24 mouse cellular contexts compared by ENCODE assay signal in the genomic region with DNA sequence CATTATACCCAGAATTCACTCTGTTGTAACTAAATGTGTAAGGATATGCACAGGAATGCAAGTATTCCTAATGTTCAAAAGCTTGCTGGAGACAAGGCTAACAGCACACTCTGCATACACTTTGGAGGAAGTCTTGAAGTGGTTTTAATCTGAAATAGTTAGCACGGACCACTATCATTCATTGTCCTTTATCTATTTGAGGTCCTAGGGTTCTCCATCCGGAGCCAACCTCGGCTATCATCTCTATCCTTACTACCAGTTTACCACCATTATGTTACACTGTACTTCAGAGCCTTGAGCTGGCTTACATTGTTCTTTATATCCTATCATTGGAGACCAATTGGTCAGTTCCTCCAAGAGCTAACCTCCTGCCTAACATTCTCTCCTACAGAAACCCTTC. TPM values are rescaled to one million over a fixed set of nuclear protein-coding genes. Genes with fewer than 3 reads are reported as not detected.
DNase-seq lines count a peak whose midpoint lies in the region; ATAC-seq and TF ChIP-seq lines count a peak whose summit lies in the region.
"Had no signal": no experiment of that assay in that cellular context is flagged by ENCODE, and none has a peak within 500 bp of the region (broad histone marks: within the 10 kb centered on the region; RNA-seq: fewer than 3 reads in every experiment).

No protein-coding gene starts in this region.

- TF ChIP-seq RAD21 in MEL (IDR thresholded peaks at IDR 0.05; ENCODE audit: low read depth, low read length), result no peak

- H3K4me1 ChIP-seq in liver, embryonic 13.5 days (replicated peaks), result peaks cover 62% of the 10 kb centered on the region
- peaks cover 17 to 29% of the 10 kb centered on the region in 2 experiments for H3K4me1 ChIP-seq in MEL (ENCODE audit: control insufficient read depth in 1 of 2, insufficient read depth in 2 of 2, low read length in 2 of 2)
- peaks cover 12% of the 10 kb centered on the region; the same call in 1 of the 2 replicates for H3K4me1 ChIP-seq in small intestine, adult 2 months (ENCODE audit: control insufficient read depth, insufficient read depth, insufficient read length, low read length)
- H3K4me1 ChIP-seq: embryonic facial prominence, embryonic 13.5 days; embryonic facial prominence, embryonic 15.5 days; forebrain, embryonic 10.5 days; forebrain, embryonic 12.5 days had no signal

- TF ChIP-seq POLR2A in MEL (IDR thresholded peaks at IDR 0.05; ENCODE audit: control insufficient read depth in 1 of 2, insufficient read depth in 1 of 2, low read depth in 1 of 2, low read length in 2 of 2, poor library complexity in 1 of 2), result no peak
- no peak for TF ChIP-seq POLR2A in small intestine, adult 2 months (IDR thresholded peaks at IDR 0.05; ENCODE audit: low read depth, low read length)

- no peaks in the 10 kb centered on the region for H3K27me3 ChIP-seq in liver, embryonic 13.5 days
- no peaks in the 10 kb centered on the region for H3K27me3 ChIP-seq in MEL (ENCODE audit: control insufficient read depth in 1 of 2, insufficient read depth in 2 of 2, low read length in 2 of 2)
- no peaks in the 10 kb centered on the region for H3K27me3 ChIP-seq in small intestine, adult 2 months (ENCODE audit: control insufficient read depth, insufficient read depth, low read length)
- H3K27me3 ChIP-seq: embryonic facial prominence, embryonic 13.5 days; embryonic facial prominence, embryonic 15.5 days; forebrain, embryonic 12.5 days; Patski had no signal

- H3K79me2 ChIP-seq in MEL (ENCODE audit: control insufficient read depth, insufficient read depth, low read length, poor library complexity), result no peaks in the 10 kb centered on the region

- TF ChIP-seq CTCF in MEL (IDR thresholded peaks at IDR 0.05 in 2 of 3, conservative IDR thresholded peaks at IDR 0.05 in 1 of 3; ENCODE audit: control insufficient read depth in 1 of 3, insufficient read depth in 1 of 3, low read depth in 2 of 3, low read length in 3 of 3, poor library complexity in 1 of 3, severe bottlenecking in 1 of 3), result no peak
- no peak for TF ChIP-seq CTCF in small intestine, adult 2 months (IDR thresholded peaks at IDR 0.05; ENCODE audit: extremely low read depth, insufficient read length, insufficient replicate concordance, low read depth, low read length)

- H3K9me3 ChIP-seq in liver, embryonic 13.5 days (replicated peaks), result no peaks in the 10 kb centered on the region
- H3K9me3 ChIP-seq in MEL (replicated peaks; ENCODE audit: insufficient read depth, low read length), result no peaks in the 10 kb centered on the region
- H3K9me3 ChIP-seq: embryonic facial prominence, embryonic 13.5 days; embryonic facial prominence, embryonic 15.5 days; forebrain, embryonic 10.5 days; forebrain, embryonic 12.5 days had no signal

- peak overlapping the region; percentile 66 for H3K27ac ChIP-seq in liver, embryonic 13.5 days
- H3K27ac ChIP-seq in MEL (ENCODE audit: control insufficient read depth, low read depth, low read length), result peak overlapping the region; percentile 29; the same call in 1 of the 2 replicates
- H3K27ac ChIP-seq in small intestine, adult 2 months (ENCODE audit: insufficient read depth, low read depth, low read length), result 0 out of 2 replicates have a peak overlapping the region, but pooled peaks have one; percentile 32
- H3K27ac ChIP-seq: embryonic facial prominence, embryonic 13.5 days; embryonic facial prominence, embryonic 15.5 days; forebrain, embryonic 10.5 days; forebrain, embryonic 12.5 days had no signal

- ATAC-seq in liver, embryonic 13.5 days (ENCODE audit: low read depth), result no peak
- ATAC-seq: activated CD4-positive, CD25-positive, alpha-beta regulatory T cell, adult 4 months; forebrain, embryonic 14.5 days; forebrain, embryonic 16.5 days; Patski had no signal

- peak; percentile 64 to 68 for TF ChIP-seq EP300 in MEL (IDR thresholded peaks at IDR 0.05; ENCODE audit: low read depth in 1 of 2, low read length in 2 of 2)

- no peak overlapping the region for H3K9ac ChIP-seq in liver, embryonic 13.5 days
- no peak overlapping the region for H3K9ac ChIP-seq in MEL (ENCODE audit: control insufficient read depth, low read depth, low read length, poor library complexity, severe bottlenecking)
- H3K9ac ChIP-seq: embryonic facial prominence, embryonic 13.5 days; embryonic facial prominence, embryonic 15.5 days; forebrain, embryonic 12.5 days had no signal

- WGBS in liver, embryonic 13.5 days (ENCODE audit: insufficient replicate concordance), result 47% methylated on average over 3 of the region's 3 CpGs
- 92% methylated on average over 3 of the region's 3 CpGs for WGBS in small intestine, adult 2 months

- H3K4me2 ChIP-seq in liver, embryonic 13.5 days, result no peak overlapping the region
- H3K4me2 ChIP-seq: embryonic facial prominence, embryonic 13.5 days; embryonic facial prominence, embryonic 15.5 days; forebrain, embryonic 12.5 days had no signal

- no peak overlapping the region for H3K4me3 ChIP-seq in liver, embryonic 13.5 days (replicated peaks)
- H3K4me3 ChIP-seq in MEL (ENCODE audit: control insufficient read depth in 1 of 2, insufficient read depth in 1 of 2, low read depth in 2 of 2, low read length in 2 of 2), result no peak overlapping the region
- H3K4me3 ChIP-seq in small intestine, adult 2 months (ENCODE audit: low read depth, low read length), result no peak overlapping the region
- H3K4me3 ChIP-seq: embryonic facial prominence, embryonic 13.5 days; embryonic facial prominence, embryonic 15.5 days; erythroblast, embryonic 14.5 days; forebrain, embryonic 10.5 days; forebrain, embryonic 12.5 days had no signal

- DNase-seq in liver, embryonic 13.5 days, result no peak
- no peak for DNase-seq in liver
- peak; percentile 28 for DNase-seq in MEL (ENCODE audit: low read depth, low spot score)
- DNase-seq in adrenal gland, postnatal 4 days (ENCODE audit: low spot score in 2 of 2), result no peak
- DNase-seq: adrenal gland, adult 8-10 months; adrenal gland, postnatal 14 days; adrenal gland, postnatal 36 days; cerebellum, adult 11 months; cerebellum, adult 18-20 months; cerebellum, adult 8-10 months; cerebellum, adult 9-11 months; cerebellum, postnatal 14 days; cerebellum, postnatal 36 days; embryo, embryonic 11 days had no signal

- no peaks in the 10 kb centered on the region for H3K36me3 ChIP-seq in liver, embryonic 13.5 days
- peaks cover 0 to 23% of the 10 kb centered on the region in 2 experiments; a peak in 2 of 4 replicates for H3K36me3 ChIP-seq in MEL (ENCODE audit: control insufficient read depth in 1 of 2, insufficient read depth in 2 of 2, low read length in 2 of 2)
- no peaks in the 10 kb centered on the region for H3K36me3 ChIP-seq in small intestine, adult 2 months (ENCODE audit: control insufficient read depth, insufficient read depth, low read length)
- H3K36me3 ChIP-seq: embryonic facial prominence, embryonic 13.5 days; embryonic facial prominence, embryonic 15.5 days; forebrain, embryonic 10.5 days; forebrain, embryonic 12.5 days had no signal

TF ChIP-seq in MEL, 35 proteins besides CTCF, POLR2A, EP300 and RAD21:
- no peak for TF ChIP-seq BHLHE40 (IDR thresholded peaks at IDR 0.05; ENCODE audit: borderline replicate concordance, low read depth, low read length)
- peak; percentile 78 for TF ChIP-seq GATA1 (IDR thresholded peaks at IDR 0.05; ENCODE audit: low read depth, low read length)
- TF ChIP-seq RCOR1 (IDR thresholded peaks at IDR 0.05; ENCODE audit: low read depth, low read length), result peak; percentile 60; the same call in 1 of the 2 replicates
- TF ChIP-seq TCF12 (IDR thresholded peaks at IDR 0.05; ENCODE audit: low read depth, low read length), result peak; percentile 30; the same call in 1 of the 2 replicates
- no peak for TF ChIP-seq TAL1 (IDR thresholded peaks at IDR 0.05; ENCODE audit: low read length)
- no peak for TF ChIP-seq SMC3 (IDR thresholded peaks at IDR 0.05; ENCODE audit: low read depth, low read length)
- TF ChIP-seq SIN3A (IDR thresholded peaks at IDR 0.05; ENCODE audit: low read length), result peak; percentile 44; the same call in 1 of the 2 replicates

RNA-seq across cellular contexts. Expression of a gene that starts 6.6 kb away (rescaled TPM):
- 27.1 and 31.1 TPM in 2 replicates for polyA plus RNA-seq in liver, embryonic 13.5 days (2015; fragmentation: Nextera tagmentation; extraction: Ambion mirVana)
- 21.2 and 21.3 TPM in 2 replicates for total RNA-seq in MEL (2012; rRNA removed)
- polyA plus RNA-seq in MEL (2012; ENCODE audit: insufficient read depth in 1 of 2, insufficient read length in 2 of 2, low read depth in 1 of 2, low replicate concordance in 2 of 2, missing spikeins in 1 of 2), result 10 to 100 TPM in 1 of 2 experiments, not detected in 1; 32.1 TPM
- polyA plus RNA-seq in small intestine, adult 2 months (2012; rRNA removed), result 49.8 and 80.8 TPM in 2 replicates
- 10 to 100 TPM; 33.9 to 35.8 TPM for total RNA-seq in adrenal gland, postnatal 4 days (2021)

RNA-seq across cellular contexts. Expression of a gene that starts 20.4 kb away (rescaled TPM):
- 18.1 and 19.7 TPM in 2 replicates for polyA plus RNA-seq in liver, embryonic 13.5 days (2015; fragmentation: Nextera tagmentation; extraction: Ambion mirVana)
- total RNA-seq in MEL (2012; rRNA removed), result 9.6 TPM in 2 replicates
- 10 to 100 TPM in 1 of 2 experiments, not detected in 1; 12.7 TPM for polyA plus RNA-seq in MEL (2012; ENCODE audit: insufficient read depth in 1 of 2, insufficient read length in 2 of 2, low read depth in 1 of 2, low replicate concordance in 2 of 2, missing spikeins in 1 of 2)
- polyA plus RNA-seq in small intestine, adult 2 months (2012; rRNA removed), result 37.1 and 90.0 TPM in 2 replicates
- 10 to 100 TPM; 23.9 to 24.8 TPM for total RNA-seq in adrenal gland, postnatal 4 days (2021)

RNA-seq across cellular contexts. Expression of a gene that starts 35.1 kb away (rescaled TPM):
- 21.9 and 27.8 TPM in 2 replicates for polyA plus RNA-seq in liver, embryonic 13.5 days (2015; fragmentation: Nextera tagmentation; extraction: Ambion mirVana)
- 34.9 and 36.0 TPM in 2 replicates for total RNA-seq in MEL (2012; rRNA removed)
- 100 to 1,000 TPM in 1 of 2 experiments, 10 to 100 TPM in 1; 71.8 to 275 TPM for polyA plus RNA-seq in MEL (2012; ENCODE audit: insufficient read depth in 1 of 2, insufficient read length in 2 of 2, low read depth in 1 of 2, low replicate concordance in 2 of 2, missing spikeins in 1 of 2)
- 6.6 and 11.1 TPM in 2 replicates for polyA plus RNA-seq in small intestine, adult 2 months (2012; rRNA removed)
- total RNA-seq in adrenal gland, postnatal 4 days (2021), result 10 to 100 TPM; 60.4 to 69.5 TPM

RNA-seq across cellular contexts. Expression of a gene that starts 40.2 kb away (rescaled TPM):
- polyA plus RNA-seq in liver, embryonic 13.5 days (2015; fragmentation: Nextera tagmentation; extraction: Ambion mirVana), result 1.1 and 1.2 TPM in 2 replicates
- 0.46 and 1.8 TPM in 2 replicates for total RNA-seq in MEL (2012; rRNA removed)
- polyA plus RNA-seq in MEL (2012; ENCODE audit: insufficient read depth in 1 of 2, insufficient read length in 2 of 2, low read depth in 1 of 2, low replicate concordance in 2 of 2, missing spikeins in 1 of 2), result 1 to 10 TPM in 1 of 2 experiments, not detected in 1; 1.2 TPM
- polyA plus RNA-seq in small intestine, adult 2 months (2012; rRNA removed), result 5.6 and 8.2 TPM in 2 replicates
- total RNA-seq in adrenal gland, postnatal 4 days (2021), result 1 to 10 TPM; 5.8 to 6.7 TPM

RNA-seq across cellular contexts. Expression of a gene that starts 40.5 kb away (rescaled TPM):
- 171 and 201 TPM in 2 replicates for polyA plus RNA-seq in liver, embryonic 13.5 days (2015; fragmentation: Nextera tagmentation; extraction: Ambion mirVana)
- 11.8 and 12.6 TPM in 2 replicates for total RNA-seq in MEL (2012; rRNA removed)
- 10 to 100 TPM in 1 of 2 experiments, not detected in 1; 34.5 TPM for polyA plus RNA-seq in MEL (2012; ENCODE audit: insufficient read depth in 1 of 2, insufficient read length in 2 of 2, low read depth in 1 of 2, low replicate concordance in 2 of 2, missing spikeins in 1 of 2)
- polyA plus RNA-seq in small intestine, adult 2 months (2012; rRNA removed), result 11.6 and 22.4 TPM in 2 replicates
- 10 to 100 TPM; 28.8 to 40.0 TPM for total RNA-seq in adrenal gland, postnatal 4 days (2021)
